Mouse (Mus musculus): Measurements from ENCODE around the gene Ppp2r5a.

Ppp2r5a gene

GRCm38 (mm10) chr1:191417111-191417510 lies 14.0 kb upstream of the Ppp2r5a start:
- no peak for DNase-seq

- no peak for DNase-seq
These were observed 13.5 kb upstream of the Ppp2r5a start for GRCm38 (mm10) chr1:191416611-191417010.

- DNase-seq: no peak
These were observed 11.4 kb upstream of the Ppp2r5a start for GRCm38 (mm10) chr1:191414432-191414831.

- no peak for DNase-seq
These were observed 10.8 kb upstream of the Ppp2r5a start for GRCm38 (mm10) chr1:191413691-191414415.

GRCm38 (mm10) chr1:191410294-191411036 lies 7.4 kb upstream of the Ppp2r5a start:
- DNase-seq: peak in 1 of 2 experiments; percentile 33

- DNase-seq: no peak
These were observed 4.2 kb upstream of the Ppp2r5a start for GRCm38 (mm10) chr1:191407246-191407645.

- DNase-seq: no peak
These were observed 3.4 kb upstream of the Ppp2r5a start for GRCm38 (mm10) chr1:191406516-191406915.

GRCm38 (mm10) chr1:191404721-191405329 lies 1.8 kb upstream of the Ppp2r5a start:
- no peak for DNase-seq

- DNase-seq: no peak
These were observed 1.2 kb upstream of the Ppp2r5a start for GRCm38 (mm10) chr1:191404301-191404700.

GRCm38 (mm10) chr1:191402506-191402905 lies 566 bp downstream of the Ppp2r5a start:
- DNase-seq: no peak

- DNase-seq: peak; percentile 100
These were observed 5.9 kb downstream of the Ppp2r5a start for GRCm38 (mm10) chr1:191396897-191397849.

- peak; percentile 60 to 85 for DNase-seq
These were observed 6.6 kb downstream of the Ppp2r5a start for GRCm38 (mm10) chr1:191396446-191396845.

- peak; percentile 59 to 77 for DNase-seq
These were observed 7.1 kb downstream of the Ppp2r5a start for GRCm38 (mm10) chr1:191395871-191396433.

- no peak for DNase-seq
These were observed 7.9 kb downstream of the Ppp2r5a start for GRCm38 (mm10) chr1:191395200-191395599.

- DNase-seq: peak in 1 of 2 experiments; percentile 63
These were observed 8.9 kb downstream of the Ppp2r5a start for GRCm38 (mm10) chr1:191394126-191394525.

GRCm38 (mm10) chr1:191393536-191393935 lies 9.5 kb downstream of the Ppp2r5a start:
- DNase-seq: no peak

- peak; percentile 64 to 75 for DNase-seq
These were observed 11.8 kb downstream of the Ppp2r5a start for GRCm38 (mm10) chr1:191391311-191391710.

- no peak for DNase-seq
These were observed 18.2 kb downstream of the Ppp2r5a start for GRCm38 (mm10) chr1:191384786-191385430.

GRCm38 (mm10) chr1:191381955-191382736 lies 20.9 kb downstream of the Ppp2r5a start:
- no peak for DNase-seq

GRCm38 (mm10) chr1:191380843-191381242 lies 22.2 kb downstream of the Ppp2r5a start:
- DNase-seq: no peak

GRCm38 (mm10) chr1:191378080-191378479 lies 25.0 kb downstream of the Ppp2r5a start:
- no peak for DNase-seq

All from kidney, postnatal 25 days (tissue).